Mouse (Mus musculus) layer of hippocampus, adult 6 months (tissue): ENCODE results near the gene Zfp524. TPM values are rescaled to one million over a fixed set of nuclear protein-coding genes. Genes with fewer than 3 reads are reported as not detected.

Source experiments
- long read RNA-seq, 2 experiments: library from polyadenylated mRNA; unstranded; transcript quantifications; one replicate each; pipeline ENCODE4 v2.0.0; 2019 to 2020
- polyA plus RNA-seq: library from polyadenylated mRNA; unstranded; fragments of <200 nt; fragmentation: Nextera tagmentation; gene quantifications from 2 replicates; pipeline ENCODE4 v1.2.3, GENCODE M21; 2021

Gene Zfp524
- polyA plus RNA-seq: 11.0 and 13.9 TPM in 2 replicates
- long read RNA-seq, experiment 1, transcript Zfp524-201 (2 exons, 1,142 nt): major isoform, 5 of 7 reads
- long read RNA-seq, experiment 1, partial matches to known transcripts: 2 of 7 reads
- long read RNA-seq, experiment 1, other reads (novel, unspliced or antisense): 0 of 7 reads
- long read RNA-seq, experiment 2, transcript Zfp524-201 (2 exons, 1,142 nt): major isoform, 5 of 6 reads
- long read RNA-seq, experiment 2, partial matches to known transcripts: 0 of 6 reads
- long read RNA-seq, experiment 2, other reads (novel, unspliced or antisense): 1 of 6 reads

DNA sequence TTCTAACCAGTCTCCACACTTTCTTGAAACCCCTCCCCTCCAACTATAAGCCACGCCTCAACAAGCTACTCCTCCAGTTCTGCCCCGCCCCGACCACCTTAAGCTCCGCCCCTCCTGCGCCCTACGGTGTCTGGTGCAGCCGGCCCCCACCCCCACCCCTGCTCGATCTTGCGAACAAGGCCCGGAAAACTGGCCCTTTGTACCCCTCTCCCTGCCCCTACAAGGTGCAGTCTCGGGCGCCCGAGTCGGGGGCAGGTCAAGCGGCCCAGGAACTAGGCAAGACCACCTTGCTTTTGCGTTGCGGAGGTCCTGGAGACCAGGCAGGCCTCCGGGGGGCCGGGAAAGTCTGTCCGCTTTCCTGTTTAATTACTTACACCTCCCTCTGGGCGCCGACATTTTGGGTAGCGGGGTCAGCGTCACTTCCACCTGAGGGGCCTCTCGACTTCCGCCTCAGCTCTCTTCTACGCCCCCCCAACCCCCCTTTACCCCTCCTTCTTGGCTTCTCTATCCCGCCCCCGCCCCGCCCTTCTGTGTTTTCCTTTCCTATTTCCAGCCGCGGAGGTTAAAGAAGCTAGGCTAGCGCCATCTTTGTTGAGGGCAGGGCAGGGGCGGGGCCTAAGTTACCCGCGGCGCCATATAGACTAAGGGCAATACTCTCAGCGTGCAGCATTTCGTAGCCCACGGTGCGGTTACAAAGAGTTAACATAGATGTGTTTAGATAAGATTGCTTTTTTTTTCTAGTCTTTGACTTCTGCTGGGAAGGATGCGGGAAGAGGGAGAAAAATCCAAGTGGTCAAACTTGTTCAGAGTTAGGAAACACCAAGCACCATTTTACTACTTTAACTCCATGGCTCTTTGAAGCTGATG lies at the start of gene Zfp524, which contains the start of gene Fiz1:
Gene Zfp524 (plus strand): TSS at position 165 of the 867 bp plus-strand sequence.
Gene Fiz1 (minus strand): TSS at position 447 of the 867 bp plus-strand sequence.

DNA sequence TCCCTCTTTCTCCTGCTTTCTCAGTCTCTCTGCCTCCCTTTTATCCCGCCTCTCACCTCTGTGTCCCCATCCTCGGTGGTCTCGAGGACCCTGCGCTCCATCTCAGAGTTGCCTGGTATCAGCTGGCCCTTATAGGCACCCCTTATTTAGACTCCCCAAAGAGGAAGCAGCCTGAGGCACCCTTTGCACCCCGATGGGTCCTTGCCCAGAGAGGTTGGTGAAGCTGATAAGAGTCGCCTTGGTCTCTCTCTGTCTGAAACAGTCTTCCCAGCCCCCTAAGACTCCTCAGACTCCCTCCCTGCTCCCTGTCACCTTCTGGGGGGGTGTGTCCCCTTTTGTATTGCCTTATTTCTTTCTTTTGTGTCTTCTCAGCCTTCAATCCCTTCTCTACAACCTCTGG lies 43.1 kb upstream of the Zfp524 start, which contains the start of gene Sbk3:
Gene Sbk3 (minus strand): TSS at position 101 of the 400 bp plus-strand sequence.

DNA sequence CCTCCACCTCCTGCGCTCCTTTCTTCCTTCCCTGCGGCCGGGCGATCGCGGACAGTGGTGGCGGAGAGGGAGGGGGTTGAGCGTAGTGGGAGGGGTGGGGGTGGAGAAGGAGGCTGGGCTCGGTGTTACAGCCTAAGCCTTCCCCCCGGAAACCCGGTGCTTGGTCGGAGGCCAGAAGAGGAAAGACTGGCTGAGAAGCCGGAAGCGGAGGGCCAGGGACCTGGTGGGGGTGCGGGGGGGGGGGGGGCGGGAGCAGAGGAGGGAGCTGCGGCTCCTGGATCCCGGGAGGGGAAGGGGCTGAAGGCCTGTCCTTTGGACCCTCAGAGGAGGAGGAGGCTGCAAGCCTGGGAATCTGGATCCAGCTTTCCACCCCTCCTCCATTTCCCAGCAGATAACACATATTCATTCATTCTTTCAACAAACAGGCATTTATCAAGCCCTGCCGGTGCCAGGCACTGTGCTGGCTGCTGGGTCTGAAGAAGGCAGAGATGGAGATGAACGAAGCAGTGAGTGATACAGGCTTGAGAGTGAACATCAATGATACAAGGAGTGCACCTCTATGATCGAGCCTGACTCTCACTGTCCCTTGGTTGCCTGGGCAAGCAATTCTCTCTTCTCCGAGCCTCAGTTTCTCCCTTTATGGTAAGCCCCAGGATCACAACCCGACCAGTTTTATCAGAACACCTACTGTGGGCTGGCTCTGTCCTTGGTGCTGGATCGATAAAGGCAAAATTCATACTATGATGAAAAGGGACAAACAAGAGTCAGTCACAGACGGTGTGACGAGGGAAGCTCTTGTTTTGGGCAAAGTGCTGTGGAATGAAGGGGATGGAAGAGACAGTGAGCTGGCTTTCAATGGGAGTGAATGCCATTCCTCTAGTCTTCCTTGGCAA lies 18.0 kb upstream of the Zfp524 start, which contains the start of gene Zfp579:
Gene Zfp579 (minus strand): TSS at position 156 of the 893 bp plus-strand sequence.

DNA sequence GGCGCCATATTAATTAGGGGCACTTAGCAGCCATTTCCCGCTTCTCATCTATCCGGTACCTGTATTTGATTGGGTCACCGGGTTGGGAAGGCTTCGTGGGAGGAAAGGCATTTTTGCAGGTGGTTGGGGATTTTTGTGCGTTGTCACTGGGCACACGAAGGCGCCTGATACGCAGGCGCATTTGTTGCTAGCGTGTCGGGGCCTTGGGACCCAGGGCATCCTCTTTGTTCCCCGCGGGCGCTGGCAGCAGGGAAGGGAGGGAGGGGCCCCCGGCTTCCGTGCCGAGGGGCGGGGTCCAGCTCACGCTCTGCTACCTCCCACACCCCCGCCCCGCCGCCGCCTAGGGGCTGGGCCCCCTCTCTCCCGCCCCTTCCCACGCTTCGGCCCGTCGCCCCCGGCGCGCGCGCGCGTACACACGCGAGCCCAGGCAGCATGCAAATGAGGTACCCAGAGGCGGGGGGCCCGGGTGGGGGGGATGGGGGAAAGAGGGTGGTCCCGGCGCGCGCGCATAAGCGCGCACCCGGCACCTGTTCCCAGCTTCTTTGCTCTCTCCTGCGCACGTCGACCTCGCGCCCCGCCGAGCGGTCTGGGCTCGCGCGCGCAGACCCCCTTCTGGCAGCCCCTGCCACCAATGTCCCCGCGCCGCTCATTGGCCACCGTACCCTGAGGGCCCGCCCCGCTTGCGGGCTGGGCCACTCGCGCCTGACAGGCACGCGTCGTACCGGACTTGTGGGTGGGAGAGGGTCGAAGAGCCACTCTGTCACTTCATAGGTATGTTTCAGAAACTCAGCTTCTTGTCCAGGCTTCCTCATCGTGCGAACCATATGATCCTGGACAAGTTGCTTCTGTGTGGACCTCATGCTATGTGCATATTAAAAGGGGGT lies 1.1 kb downstream of the Zfp524 start, which contains the start of gene Gm44973:
Gene Gm44973 (plus strand): TSS at position 379 of the 884 bp plus-strand sequence.

GRCm38 (mm10) chr7:5020000-5020681 lies 5.9 kb downstream of the Zfp524 start, which contains the start of the genes Zfp865 and Ccdc106:
Gene Zfp865 (plus strand): TSS chr7:5020376.
Gene Ccdc106 (plus strand): TSS chr7:5020553.

GRCm38 (mm10) chr7:5033818-5034217 lies 19.6 kb downstream of the Zfp524 start, which contains the start of gene 4632433K11Rik:
Gene 4632433K11Rik (plus strand): TSS chr7:5034118.

DNA sequence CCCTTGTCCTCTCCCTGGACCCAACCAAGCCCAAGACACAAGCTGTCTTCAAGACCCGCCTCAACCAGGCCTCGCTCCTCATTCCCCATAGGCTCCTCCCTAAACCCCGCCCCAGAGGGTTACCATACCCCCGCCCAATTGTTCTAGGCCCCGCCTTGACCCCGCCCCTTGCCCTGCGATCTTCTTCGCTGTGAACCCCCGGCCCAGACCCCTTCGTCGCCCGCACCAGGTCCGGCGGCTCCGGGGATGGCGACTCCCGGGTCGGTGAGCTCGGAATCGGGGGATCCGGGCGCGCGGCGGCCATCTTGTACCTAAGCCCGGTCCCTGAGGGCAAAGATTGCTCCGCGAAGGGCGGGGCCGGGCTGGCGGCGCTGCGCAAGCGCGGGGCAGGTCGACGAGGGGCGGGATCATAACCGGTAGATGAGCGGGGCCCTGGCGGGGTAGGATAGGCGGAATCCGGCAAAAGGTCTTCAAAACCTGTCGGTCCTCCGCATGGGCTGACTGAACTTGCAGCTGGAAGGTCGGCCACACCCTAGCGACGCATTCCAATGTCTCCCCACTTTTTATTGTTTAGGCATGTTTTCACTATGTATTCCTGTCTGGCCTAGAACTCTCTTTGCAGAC lies 24.0 kb downstream of the Zfp524 start, which contains the start of gene Zfp784:
Gene Zfp784 (minus strand): TSS at position 338 of the 624 bp plus-strand sequence.

GRCm38 (mm10) chr7:5051193-5052192 lies 37.3 kb downstream of the Zfp524 start, which contains the start of gene Zfp580:
Gene Zfp580 (plus strand): TSS chr7:5051538.

GRCm38 (mm10) chr7:5061774-5062359 lies 47.7 kb downstream of the Zfp524 start, which contains the start of gene U2af2:
Gene U2af2 (plus strand): TSS chr7:5062143.

Other genes starting within 250 kb of the Zfp524 start
- gene Fam71e2, start 243.1 kb upstream of the Zfp524 start, polyA plus RNA-seq: not detected in 2 replicates
- 0.18 and 0.45 TPM in 2 replicates for gene Il11, start 231.6 kb upstream of the Zfp524 start, polyA plus RNA-seq
- gene Tmem190, start 231.5 kb upstream of the Zfp524 start, polyA plus RNA-seq: not detected in 2 replicates
- gene Tmem238, start 224.8 kb upstream of the Zfp524 start, polyA plus RNA-seq: 7.2 and 9.5 TPM in 2 replicates
- gene Rpl28, start 221.5 kb upstream of the Zfp524 start, polyA plus RNA-seq: 1,085 and 1,204 TPM in 2 replicates
- gene Ube2s, start 201.8 kb upstream of the Zfp524 start, polyA plus RNA-seq: 16.3 and 20.3 TPM in 2 replicates
- gene Shisa7, start 169.7 kb upstream of the Zfp524 start, polyA plus RNA-seq: 11.7 and 13.1 TPM in 2 replicates
- 17.0 and 20.1 TPM in 2 replicates for gene Isoc2b, start 144.2 kb upstream of the Zfp524 start, polyA plus RNA-seq
- gene Isoc2a, start 137.3 kb upstream of the Zfp524 start, polyA plus RNA-seq: 0.87 and 0.94 TPM in 2 replicates
- gene Gm36210, start 107.9 kb upstream of the Zfp524 start, polyA plus RNA-seq: 0.14 and 0.29 TPM in 2 replicates
- gene Zfp628, start 99.2 kb upstream of the Zfp524 start, polyA plus RNA-seq: 0.75 and 0.93 TPM in 2 replicates
- 136 and 147 TPM in 2 replicates for gene Nat14, start 92.4 kb upstream of the Zfp524 start, polyA plus RNA-seq
- 0.04 and 0.05 TPM in 2 replicates for gene Ssc5d, start 88.6 kb upstream of the Zfp524 start, polyA plus RNA-seq
- gene Sbk2, start 50.0 kb upstream of the Zfp524 start, polyA plus RNA-seq: 0.31 and 0.74 TPM in 2 replicates
- gene Sbk3, start 43.2 kb upstream of the Zfp524 start, polyA plus RNA-seq: 0.08 and 0.15 TPM in 2 replicates
- gene Zfp579, start 18.3 kb upstream of the Zfp524 start, polyA plus RNA-seq: 6.2 and 8.0 TPM in 2 replicates
- 13.3 and 16.7 TPM in 2 replicates for gene Fiz1, start 282 bp downstream of the Zfp524 start, polyA plus RNA-seq
- gene Gm44973, start 1.1 kb downstream of the Zfp524 start, polyA plus RNA-seq: 0.31 TPM in 1 of 2 replicates, not detected in the other
- 1.5 and 2.0 TPM in 2 replicates for gene Zfp865, start 6.0 kb downstream of the Zfp524 start, polyA plus RNA-seq
- 65.2 and 75.8 TPM in 2 replicates for gene Ccdc106, start 6.1 kb downstream of the Zfp524 start, polyA plus RNA-seq
- not detected in 2 replicates for gene 4632433K11Rik, start 19.7 kb downstream of the Zfp524 start, polyA plus RNA-seq
- 3.1 and 3.3 TPM in 2 replicates for gene Zfp784, start 24.0 kb downstream of the Zfp524 start, polyA plus RNA-seq
- 4.2 and 4.7 TPM in 2 replicates for gene Zfp580, start 37.1 kb downstream of the Zfp524 start, polyA plus RNA-seq
- 5.4 and 5.7 TPM in 2 replicates for gene U2af2, start 47.7 kb downstream of the Zfp524 start, polyA plus RNA-seq
- gene Epn1, start 65.8 kb downstream of the Zfp524 start, polyA plus RNA-seq: 65.5 and 92.3 TPM in 2 replicates
- not detected in 2 replicates for gene Rfpl4, start 102.5 kb downstream of the Zfp524 start, polyA plus RNA-seq
- gene Rasl2-9, start 111.5 kb downstream of the Zfp524 start, polyA plus RNA-seq: 0.88 and 1.2 TPM in 2 replicates
- gene Vmn1r55, start 135.3 kb downstream of the Zfp524 start, polyA plus RNA-seq: not detected in 2 replicates
- not detected in 2 replicates for gene Vmn1r56, start 182.3 kb downstream of the Zfp524 start, polyA plus RNA-seq
- gene Vmn1r57, start 204.1 kb downstream of the Zfp524 start, polyA plus RNA-seq: not detected in 2 replicates